Mouse (Mus musculus): ENCODE data around the gene Lnx2.

GRCm38 (mm10) chr5:147077305-147078034 is 1.1 kb upstream of the Lnx2 start:
- TF ChIP-seq POLR2A (IDR thresholded peaks at IDR 0.05; ENCODE audit: control insufficient read depth, extremely low read depth, insufficient read depth, low read length, poor library complexity) (peak; percentile 49; the same call in 1 of the 2 replicates), CTCF (IDR thresholded peaks at IDR 0.05; ENCODE audit: borderline replicate concordance, control insufficient read depth, extremely low read depth, insufficient read depth, low read length, poor library complexity) (0 out of 2 replicates have a peak, but pooled peaks have one; percentile 18)
